Mouse (Mus musculus) brain, embryonic 14.5 days (tissue): ENCODE measurements around the gene Tac2.

ENCODE experiments used
- CTCF ChIP-seq: fragments of 200-500 bp; IDR thresholded peaks from 2 replicates; pipeline ENCODE4 v1.5.1; 2012; ENCODE audit warnings: inconsistent platforms, mild to moderate bottlenecking, moderate library complexity, borderline replicate concordance; ENCODE audit not compliant: insufficient read depth, insufficient read length; ENCODE audit errors: extremely low read depth
- POLR2A ChIP-seq: fragments of 200-500 bp; IDR thresholded peaks from 2 replicates; pipeline ENCODE4 v1.6.1; 2012; ENCODE audit warnings: mild to moderate bottlenecking, inconsistent platforms, borderline replicate concordance; ENCODE audit not compliant: poor library complexity, insufficient read depth, insufficient read length, severe bottlenecking; ENCODE audit errors: extremely low read depth

DNA sequence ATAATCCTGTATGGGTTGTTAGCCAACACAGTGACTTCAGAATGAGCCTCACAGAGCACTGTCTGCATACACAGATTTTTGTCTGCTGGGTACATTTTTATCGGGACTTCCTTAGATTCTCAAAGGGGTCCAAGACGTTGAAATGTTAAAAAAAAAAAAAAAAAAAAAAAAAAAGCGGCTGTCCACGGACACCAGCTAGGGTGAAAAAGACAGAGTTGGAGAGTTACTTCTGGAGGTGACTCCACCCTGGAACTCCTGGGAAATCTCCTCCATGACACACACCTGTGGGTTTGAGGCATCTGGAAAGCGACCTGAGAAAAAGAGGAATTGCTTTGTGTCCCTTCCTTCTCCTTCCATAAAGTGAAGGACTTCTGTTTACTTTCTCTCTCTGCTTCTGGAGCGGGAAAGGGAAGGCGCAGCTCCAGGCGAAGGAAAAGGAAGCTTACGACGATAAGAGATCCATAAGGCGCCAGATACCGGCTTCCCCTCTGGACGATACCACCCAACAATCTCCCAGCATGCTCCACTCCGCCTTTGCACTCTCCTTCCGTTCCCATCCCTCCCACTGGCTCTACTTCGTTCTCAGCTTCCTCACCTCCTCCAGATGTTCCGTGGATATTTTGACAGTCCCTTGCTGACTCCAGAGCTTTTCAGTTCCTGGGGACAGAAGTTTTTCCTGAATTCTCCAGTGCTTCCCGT lies 31.6 kb downstream of the Tac2 start:
- no peak for TF ChIP-seq CTCF
- TF ChIP-seq POLR2A, result no peak
